Mouse (Mus musculus): ENCODE measurements at regions not wholly inside any gene's neighbourhood (a gene's known extent, or its start where the extent isn't known, plus 50 kb on each side); places are given as distances from the start of the nearest gene placed in this dataset.

DNA sequence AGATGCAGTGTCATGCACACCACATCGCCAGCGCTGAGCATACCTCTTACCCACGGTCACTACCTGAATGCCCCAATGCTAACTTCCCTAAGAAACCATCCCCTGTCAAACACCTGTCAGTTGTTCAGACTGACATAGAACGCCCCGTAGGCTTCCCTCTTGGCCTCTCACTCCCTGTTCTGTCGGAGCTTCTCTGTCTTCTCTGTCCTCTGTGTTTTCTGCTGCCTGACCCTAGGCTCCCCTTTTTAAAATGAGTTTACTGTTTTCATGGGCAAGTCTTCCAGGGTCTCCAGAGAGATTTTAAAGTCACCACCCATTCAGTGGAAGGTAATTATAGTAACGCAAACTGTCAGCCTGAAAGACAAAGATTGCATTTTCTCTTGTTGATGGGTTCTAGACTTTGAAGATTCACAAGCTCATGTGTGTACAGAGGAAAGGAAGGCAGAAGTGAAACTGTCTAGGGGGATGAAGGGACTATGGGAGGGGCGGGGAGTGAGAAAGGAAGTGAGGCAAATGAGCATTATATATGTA is 99.1 kb upstream of the Klf13 start:
- WGBS = 77% methylated on average over 8 of the region's 8 CpGs
- H3K27me3 ChIP-seq (ENCODE audit: control insufficient read depth, insufficient read depth, low read length) = no peaks in the 10 kb centered on the region
- no peak overlapping the region for H3K27ac ChIP-seq (replicated peaks in 1 of 2; ENCODE audit: control insufficient read depth in 1 of 2, insufficient read depth in 1 of 2, low read depth in 2 of 2, low read length in 2 of 2)
- no peaks in the 10 kb centered on the region for H3K9me3 ChIP-seq (ENCODE audit: control insufficient read depth, low read length)
- no peak overlapping the region for H3K4me2 ChIP-seq (ENCODE audit: low read length)
- H3K4me1 ChIP-seq (ENCODE audit: control insufficient read depth in 2 of 2, insufficient read depth in 2 of 2, low read length in 2 of 2) = peaks cover 27 to 37% of the 10 kb centered on the region in 2 experiments
- no peak overlapping the region for H3K9ac ChIP-seq (ENCODE audit: low read length)
- no peaks in the 10 kb centered on the region for H3K36me3 ChIP-seq (ENCODE audit: control insufficient read depth, insufficient read depth, low read length)
- no peak overlapping the region for H3K4me3 ChIP-seq (ENCODE audit: control insufficient read depth in 1 of 2, insufficient read depth in 1 of 2, low read depth in 1 of 2, low read length in 2 of 2)
- ATAC-seq (ENCODE audit: insufficient number of reproducible peaks, insufficient read depth, low FRiP score, low read depth) = no peak

DNA sequence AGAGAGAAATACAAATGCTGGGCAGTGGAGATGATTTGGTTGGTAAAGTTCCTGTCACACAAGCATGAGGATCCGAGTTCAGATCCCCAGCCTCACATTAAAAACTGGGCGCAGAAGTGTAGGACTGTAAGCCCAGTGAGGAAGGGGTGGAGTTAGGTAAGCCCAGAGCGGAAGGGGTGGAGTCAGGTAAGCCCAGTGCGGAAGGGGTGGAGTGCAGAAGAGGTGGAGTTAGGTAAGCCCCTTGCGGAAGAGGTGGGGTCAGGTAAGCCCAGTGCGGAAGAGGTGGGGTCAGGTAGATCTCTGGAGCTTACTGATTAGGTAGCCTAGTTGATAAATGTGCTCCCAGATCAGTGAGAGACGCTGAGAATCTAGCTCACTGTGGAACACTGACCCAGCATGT is 97.4 kb upstream of the Klf13 start:
- 93% methylated on average over 7 of the region's 7 CpGs for WGBS
- ATAC-seq (ENCODE audit: insufficient number of reproducible peaks, insufficient read depth, low FRiP score, low read depth) = no peak

GRCm38 (mm10) chr7:64035025-64035606 is 96.4 kb upstream of the Klf13 start:
- H3K9me3 ChIP-seq (ENCODE audit: control insufficient read depth, low read length) = no peaks in the 10 kb centered on the region
- no peak for ATAC-seq (ENCODE audit: insufficient number of reproducible peaks, insufficient read depth, low FRiP score, low read depth)
- no peak overlapping the region for H3K4me3 ChIP-seq (ENCODE audit: control insufficient read depth in 1 of 2, insufficient read depth in 1 of 2, low read depth in 1 of 2, low read length in 2 of 2)
- peaks cover 35 to 38% of the 10 kb centered on the region in 2 experiments for H3K4me1 ChIP-seq (ENCODE audit: control insufficient read depth in 2 of 2, insufficient read depth in 2 of 2, low read length in 2 of 2)
- H3K27ac ChIP-seq (replicated peaks in 1 of 2; ENCODE audit: control insufficient read depth in 1 of 2, insufficient read depth in 1 of 2, low read depth in 2 of 2, low read length in 2 of 2) = peak overlapping the region in 1 of 2 experiments; percentile 6; a peak in 1 of 4 replicates
- 28% methylated on average over 8 of the region's 8 CpGs for WGBS
- no peak overlapping the region for H3K4me2 ChIP-seq (ENCODE audit: low read length)
- H3K9ac ChIP-seq (ENCODE audit: low read length) = no peak overlapping the region
- no peaks in the 10 kb centered on the region for H3K27me3 ChIP-seq (ENCODE audit: control insufficient read depth, insufficient read depth, low read length)
- no peaks in the 10 kb centered on the region for H3K36me3 ChIP-seq (ENCODE audit: control insufficient read depth, insufficient read depth, low read length)

More for the DNA sequence above, 97.4 kb upstream of the Klf13 start:
- H3K4me3 ChIP-seq (ENCODE audit: control insufficient read depth in 1 of 2, insufficient read depth in 1 of 2, low read depth in 1 of 2, low read length in 2 of 2) = no peak overlapping the region
- H3K4me2 ChIP-seq (ENCODE audit: low read length) = no peak overlapping the region
- H3K27ac ChIP-seq (replicated peaks in 1 of 2; ENCODE audit: control insufficient read depth in 1 of 2, insufficient read depth in 1 of 2, low read depth in 2 of 2, low read length in 2 of 2) = no peak overlapping the region
- H3K9me3 ChIP-seq (ENCODE audit: control insufficient read depth, low read length) = no peaks in the 10 kb centered on the region
- H3K36me3 ChIP-seq (ENCODE audit: control insufficient read depth, insufficient read depth, low read length) = no peaks in the 10 kb centered on the region
- H3K4me1 ChIP-seq (ENCODE audit: control insufficient read depth in 2 of 2, insufficient read depth in 2 of 2, low read length in 2 of 2) = peaks cover 35 to 41% of the 10 kb centered on the region in 2 experiments
- no peak overlapping the region for H3K9ac ChIP-seq (ENCODE audit: low read length)
- H3K27me3 ChIP-seq (ENCODE audit: control insufficient read depth, insufficient read depth, low read length) = no peaks in the 10 kb centered on the region

- ATAC-seq (ENCODE audit: insufficient number of reproducible peaks, insufficient read depth, low FRiP score, low read depth) = no peak
- Histone ChIP-seq H3K27me3 (ENCODE audit: control insufficient read depth, insufficient read depth, low read length) (no peaks in the 10 kb centered on the region), H3K4me3 (ENCODE audit: control insufficient read depth in 1 of 2, insufficient read depth in 1 of 2, low read depth in 1 of 2, low read length in 2 of 2) (no peak overlapping the region), H3K36me3 (ENCODE audit: control insufficient read depth, insufficient read depth, low read length) (no peaks in the 10 kb centered on the region), H3K4me1 (ENCODE audit: control insufficient read depth in 2 of 2, insufficient read depth in 2 of 2, low read length in 2 of 2) (peaks cover 33 to 35% of the 10 kb centered on the region in 2 experiments), H3K9me3 (ENCODE audit: control insufficient read depth, low read length) (no peaks in the 10 kb centered on the region), H3K9ac (ENCODE audit: low read length) (no peak overlapping the region), H3K27ac (replicated peaks in 1 of 2; ENCODE audit: control insufficient read depth in 1 of 2, insufficient read depth in 1 of 2, low read depth in 2 of 2, low read length in 2 of 2) (0 out of 4 replicates have a peak overlapping the region, but pooled peaks of 1 of the 2 experiments have one; percentile 2), H3K4me2 (ENCODE audit: low read length) (no peak overlapping the region)
- WGBS = 82% methylated on average over 1 of the region's 1 CpGs
Measured at GRCm38 (mm10) chr7:64034493-64034892, 95.8 kb upstream of the Klf13 start.

DNA sequence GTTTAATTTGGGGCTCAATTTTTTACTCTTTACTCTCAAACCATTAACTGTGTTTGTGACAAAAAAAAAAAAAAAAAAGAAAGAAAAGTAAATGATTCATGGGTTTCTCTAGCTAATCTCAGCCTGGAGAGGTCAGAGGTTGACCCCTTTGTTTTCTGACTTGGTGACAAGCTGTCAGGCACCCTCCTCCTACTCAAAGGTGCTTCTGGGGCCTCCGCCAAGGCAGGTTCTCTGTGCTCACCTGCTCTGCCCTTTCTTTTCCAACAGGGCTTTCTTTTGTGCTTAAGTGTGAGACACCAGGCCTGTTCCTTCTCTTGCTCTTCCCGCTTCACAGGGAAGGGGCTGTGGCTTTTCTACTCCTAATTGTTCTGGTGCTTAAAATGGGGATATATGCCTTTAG is 94.7 kb upstream of the Klf13 start:
- H3K36me3 ChIP-seq (ENCODE audit: control insufficient read depth, insufficient read depth, low read length) = no peaks in the 10 kb centered on the region
- WGBS = 57% methylated on average over 2 of the region's 2 CpGs
- H3K27ac ChIP-seq (replicated peaks in 1 of 2; ENCODE audit: control insufficient read depth in 1 of 2, insufficient read depth in 1 of 2, low read depth in 2 of 2, low read length in 2 of 2) = peak overlapping the region; percentile 63 to 81
- no peak overlapping the region for H3K9ac ChIP-seq (ENCODE audit: low read length)
- no peaks in the 10 kb centered on the region for H3K27me3 ChIP-seq (ENCODE audit: control insufficient read depth, insufficient read depth, low read length)
- no peak overlapping the region for H3K4me3 ChIP-seq (ENCODE audit: control insufficient read depth in 1 of 2, insufficient read depth in 1 of 2, low read depth in 1 of 2, low read length in 2 of 2)
- 0 out of 2 replicates have a peak, but pooled peaks cover under 1% of the 10 kb centered on the region for H3K9me3 ChIP-seq (ENCODE audit: control insufficient read depth, low read length)
- peaks cover 26 to 31% of the 10 kb centered on the region in 2 experiments for H3K4me1 ChIP-seq (ENCODE audit: control insufficient read depth in 2 of 2, insufficient read depth in 2 of 2, low read length in 2 of 2)
- ATAC-seq (ENCODE audit: insufficient number of reproducible peaks, insufficient read depth, low FRiP score, low read depth) = no peak
- H3K4me2 ChIP-seq (ENCODE audit: low read length) = peak overlapping the region; percentile 33

DNA sequence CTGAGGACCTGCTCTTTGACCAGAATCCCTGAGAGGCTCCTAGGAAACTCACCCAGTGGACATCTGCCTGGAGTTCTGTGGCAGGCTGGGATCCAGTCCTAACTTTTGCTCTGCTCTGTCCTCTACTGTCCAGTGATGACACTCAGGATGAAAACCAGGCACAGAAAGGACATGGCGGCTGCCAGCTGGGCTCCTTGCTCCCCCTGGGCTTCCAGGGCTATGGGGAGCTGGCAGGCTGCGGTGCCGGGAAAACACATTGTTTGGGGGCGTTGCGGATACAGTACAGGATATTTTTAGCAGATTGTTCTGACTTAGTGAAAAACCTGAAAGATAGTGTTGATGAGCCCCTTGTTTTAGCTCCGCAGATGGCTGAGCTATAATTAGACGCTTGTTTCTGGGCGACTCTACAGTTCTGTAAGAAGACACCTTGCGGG is 94.2 kb upstream of the Klf13 start:
- H3K9ac ChIP-seq (ENCODE audit: low read length) = peak overlapping the region; percentile 36; the same call in 1 of the 2 replicates
- WGBS = 7% methylated on average over 9 of the region's 9 CpGs

GRCm38 (mm10) chr7:64030650-64031049 is 91.9 kb upstream of the Klf13 start:
- no peak overlapping the region for H3K27ac ChIP-seq (replicated peaks in 1 of 2; ENCODE audit: control insufficient read depth in 1 of 2, insufficient read depth in 1 of 2, low read depth in 2 of 2, low read length in 2 of 2)
- WGBS = 83% methylated on average over 2 of the region's 2 CpGs
- H3K9me3 ChIP-seq (ENCODE audit: control insufficient read depth, low read length) = 0 out of 2 replicates have a peak, but pooled peaks cover 3% of the 10 kb centered on the region
- H3K36me3 ChIP-seq (ENCODE audit: control insufficient read depth, insufficient read depth, low read length) = no peaks in the 10 kb centered on the region
- peaks cover 28 to 31% of the 10 kb centered on the region in 2 experiments for H3K4me1 ChIP-seq (ENCODE audit: control insufficient read depth in 2 of 2, insufficient read depth in 2 of 2, low read length in 2 of 2)
- H3K9ac ChIP-seq (ENCODE audit: low read length) = no peak overlapping the region
- no peak overlapping the region for H3K4me2 ChIP-seq (ENCODE audit: low read length)
- H3K4me3 ChIP-seq (ENCODE audit: control insufficient read depth in 1 of 2, insufficient read depth in 1 of 2, low read depth in 1 of 2, low read length in 2 of 2) = no peak overlapping the region
- H3K27me3 ChIP-seq (ENCODE audit: control insufficient read depth, insufficient read depth, low read length) = no peaks in the 10 kb centered on the region
- no peak for ATAC-seq (ENCODE audit: insufficient number of reproducible peaks, insufficient read depth, low FRiP score, low read depth)

More for the DNA sequence above, 94.2 kb upstream of the Klf13 start:
- Histone ChIP-seq H3K27me3 (ENCODE audit: control insufficient read depth, insufficient read depth, low read length) (no peaks in the 10 kb centered on the region), H3K9me3 (ENCODE audit: control insufficient read depth, low read length) (0 out of 2 replicates have a peak, but pooled peaks cover 3% of the 10 kb centered on the region), H3K4me1 (ENCODE audit: control insufficient read depth in 2 of 2, insufficient read depth in 2 of 2, low read length in 2 of 2) (peaks cover 26 to 31% of the 10 kb centered on the region in 2 experiments), H3K4me3 (ENCODE audit: control insufficient read depth in 1 of 2, insufficient read depth in 1 of 2, low read depth in 1 of 2, low read length in 2 of 2) (no peak overlapping the region), H3K27ac (replicated peaks in 1 of 2; ENCODE audit: control insufficient read depth in 1 of 2, insufficient read depth in 1 of 2, low read depth in 2 of 2, low read length in 2 of 2) (peak overlapping the region; percentile 63 to 81), H3K4me2 (ENCODE audit: low read length) (peak overlapping the region; percentile 33), H3K36me3 (ENCODE audit: control insufficient read depth, insufficient read depth, low read length) (no peaks in the 10 kb centered on the region)
- 0 out of 2 replicates have a peak, but pooled peaks have one; percentile 37 for ATAC-seq (ENCODE audit: insufficient number of reproducible peaks, insufficient read depth, low FRiP score, low read depth)
